Mouse (Mus musculus) CH12.LX (cell line): ENCODE measurements at regions not wholly inside any gene's neighbourhood (a gene's known extent, or its start where the extent isn't known, plus 50 kb on each side); places are given as distances from the start of the nearest gene placed in this dataset.

Experiments
- DNase-seq: peaks from one replicate; pipeline ENCODE4 v3.0.0-alpha.2; 2013; ENCODE audit errors: extremely low read depth
- H3K27ac ChIP-seq: 2 replicates; pipeline ENCODE4 v1.5.1; 2012; ENCODE audit warnings: low read depth, mild to moderate bottlenecking, control low read depth, moderate library complexity; ENCODE audit not compliant: insufficient read depth
- H3K27me3 ChIP-seq: replicated peaks from 2 replicates; pipeline ENCODE3; 2012; ENCODE audit warnings: inconsistent platforms
- H3K36me3 ChIP-seq, 2 experiments: replicated peaks in 1 of 2; 2 replicates each; pipeline versions ENCODE3 to v1.6.1; 2012; ENCODE audit warnings: inconsistent platforms in 1 of 2, low read length in 1 of 2, mild to moderate bottlenecking in 1 of 2, mixed read lengths in 1 of 2, moderate library complexity in 1 of 2; ENCODE audit not compliant: control insufficient read depth in 1 of 2, insufficient read depth in 1 of 2
- H3K4me1 ChIP-seq, 2 experiments: 2 replicates each; pipeline ENCODE4 v1.6.1; 2012; ENCODE audit warnings: inconsistent platforms in 1 of 2, moderate library complexity in 1 of 2; ENCODE audit not compliant: insufficient read depth in 2 of 2, control insufficient read depth in 1 of 2
- H3K4me2 ChIP-seq: 2 replicates; pipeline ENCODE4 v1.6.1; 2012; ENCODE audit warnings: low read depth, mild to moderate bottlenecking, control low read depth; ENCODE audit not compliant: poor library complexity, insufficient read depth, severe bottlenecking
- H3K4me3 ChIP-seq, 3 experiments: fragments of 150-350 bp in 1 of 3; sonication (generic) in 1 of 3; replicated peaks in 1 of 3; 2 replicates each; pipeline versions ENCODE3 to v1.5.1; 2011 to 2012; ENCODE audit warnings: low read depth in 2 of 3, low read length in 2 of 3, mild to moderate bottlenecking in 2 of 3, moderate library complexity in 2 of 3, control low read depth in 1 of 3, improper control_type of control experiment in 1 of 3, inconsistent platforms in 1 of 3, mixed read lengths in 1 of 3; ENCODE audit not compliant: poor library complexity in 1 of 3
- H3K79me2 ChIP-seq: replicated peaks from 2 replicates; pipeline ENCODE4 v1.6.1; 2012; ENCODE audit warnings: mild to moderate bottlenecking, moderate library complexity; ENCODE audit not compliant: control insufficient read depth, poor library complexity, insufficient read depth, severe bottlenecking; ENCODE audit errors: extremely low read depth
- H3K9ac ChIP-seq: 2 replicates; pipeline ENCODE4 v1.6.1; 2012; ENCODE audit warnings: low read depth, mild to moderate bottlenecking, control low read depth, moderate library complexity; ENCODE audit not compliant: insufficient read depth
- H3K9me3 ChIP-seq: replicated peaks from 2 replicates; pipeline ENCODE3; 2012; ENCODE audit warnings: low read length, inconsistent platforms, mixed read lengths
- BHLHE40 ChIP-seq: IDR thresholded peaks from 2 replicates; pipeline ENCODE4 v1.6.1; 2011; ENCODE audit warnings: mild to moderate bottlenecking, low read depth, low read length, improper control_type of control experiment
- CHD2 ChIP-seq: IDR thresholded peaks from 2 replicates; pipeline ENCODE4 v1.6.1; 2011; ENCODE audit warnings: low read length, improper control_type of control experiment
- CTCF ChIP-seq, 2 experiments: IDR thresholded peaks in 1 of 2; conservative IDR thresholded peaks in 1 of 2; 2 replicates each; pipeline ENCODE4 v1.5.1; 2011 to 2012; ENCODE audit warnings: low read depth in 2 of 2, low read length in 2 of 2, improper control_type of control experiment in 1 of 2, inconsistent platforms in 1 of 2, mild to moderate bottlenecking in 1 of 2, moderate library complexity in 1 of 2
- E2F4 ChIP-seq: IDR thresholded peaks from 2 replicates; pipeline ENCODE4 v1.6.1; 2011; ENCODE audit warnings: low read depth, low read length, improper control_type of control experiment; ENCODE audit not compliant: insufficient replicate concordance
- ELF1 ChIP-seq: IDR thresholded peaks from 2 replicates; pipeline ENCODE4 v1.6.1; 2014; ENCODE audit warnings: low read depth, mild to moderate bottlenecking, inconsistent platforms, low read length, improper control_type of control experiment
- EP300 ChIP-seq: IDR thresholded peaks from 2 replicates; pipeline ENCODE4 v1.6.1; 2011; ENCODE audit warnings: low read length, improper control_type of control experiment
- ETS1 ChIP-seq: conservative IDR thresholded peaks from 2 replicates; pipeline ENCODE4 v1.6.1; 2012; ENCODE audit warnings: low read depth, mild to moderate bottlenecking, inconsistent platforms, low read length, improper control_type of control experiment, moderate library complexity
- GABPA ChIP-seq: IDR thresholded peaks from 2 replicates; pipeline ENCODE4 v1.6.1; 2012; ENCODE audit warnings: low read depth, low read length, improper control_type of control experiment, inconsistent platforms; ENCODE audit not compliant: insufficient replicate concordance
- HCFC1 ChIP-seq: IDR thresholded peaks from 2 replicates; pipeline ENCODE4 v1.6.1; 2012; ENCODE audit warnings: low read depth, mild to moderate bottlenecking, inconsistent platforms, low read length, improper control_type of control experiment
- IRF4 ChIP-seq: IDR thresholded peaks from 2 replicates; pipeline ENCODE4 v1.6.1; 2014; ENCODE audit warnings: low read depth, mild to moderate bottlenecking, inconsistent platforms, low read length, improper control_type of control experiment
- JUND ChIP-seq: conservative IDR thresholded peaks from 2 replicates; pipeline ENCODE4 v1.6.1; 2011; ENCODE audit warnings: low read depth, low read length, improper control_type of control experiment
- KAT2A ChIP-seq: IDR thresholded peaks from 2 replicates; pipeline ENCODE4 v1.6.1; 2012; ENCODE audit warnings: low read length, improper control_type of control experiment, inconsistent platforms; ENCODE audit not compliant: insufficient replicate concordance
- MAX ChIP-seq: IDR thresholded peaks from 2 replicates; pipeline ENCODE4 v1.6.1; 2011; ENCODE audit warnings: low read length, improper control_type of control experiment
- MAZ ChIP-seq: IDR thresholded peaks from 2 replicates; pipeline ENCODE4 v1.6.1; 2012; ENCODE audit warnings: low read depth, mild to moderate bottlenecking, inconsistent platforms, low read length, improper control_type of control experiment, moderate library complexity
- MEF2A ChIP-seq: IDR thresholded peaks from 2 replicates; pipeline ENCODE4 v1.6.1; 2014; ENCODE audit warnings: low read depth, mild to moderate bottlenecking, inconsistent platforms, low read length, improper control_type of control experiment, borderline replicate concordance
- NRF1 ChIP-seq: IDR thresholded peaks from 2 replicates; pipeline ENCODE4 v1.6.1; 2014; ENCODE audit warnings: low read depth, mild to moderate bottlenecking, inconsistent platforms, low read length, improper control_type of control experiment, moderate library complexity
- PAX5 ChIP-seq: IDR thresholded peaks from 2 replicates; pipeline ENCODE4 v1.6.1; 2012; ENCODE audit warnings: low read length, inconsistent platforms, mixed read lengths
- POLR2AphosphoS2 ChIP-seq: IDR thresholded peaks from 2 replicates; pipeline ENCODE4 v1.6.1; 2011; ENCODE audit warnings: low read depth, low read length, improper control_type of control experiment
- RCOR1 ChIP-seq: conservative IDR thresholded peaks from 2 replicates; pipeline ENCODE4 v1.6.1; 2012; ENCODE audit warnings: low read depth, mild to moderate bottlenecking, inconsistent platforms, low read length, improper control_type of control experiment
- SIN3A ChIP-seq: IDR thresholded peaks from 2 replicates; pipeline ENCODE4 v1.6.1; 2012; ENCODE audit warnings: low read length, improper control_type of control experiment, inconsistent platforms
- SMC3 ChIP-seq: IDR thresholded peaks from 2 replicates; pipeline ENCODE4 v1.6.1; 2011; ENCODE audit warnings: low read depth, low read length, improper control_type of control experiment
- TCF12 ChIP-seq: IDR thresholded peaks from 2 replicates; pipeline ENCODE4 v1.6.1; 2014; ENCODE audit warnings: low read depth, mild to moderate bottlenecking, inconsistent platforms, low read length, improper control_type of control experiment
- ZC3H11A ChIP-seq: IDR thresholded peaks from 2 replicates; pipeline ENCODE4 v1.6.1; 2012; ENCODE audit warnings: low read depth, mild to moderate bottlenecking, inconsistent platforms, low read length, improper control_type of control experiment
- ZNF384 ChIP-seq: IDR thresholded peaks from 2 replicates; pipeline ENCODE4 v1.6.1; 2012; ENCODE audit warnings: low read depth, low read length, improper control_type of control experiment, inconsistent platforms
- dilution Hi-C: fragments of 300-500 bp; cut with MboI; formaldehyde crosslinking; loops from 2 replicates; pipeline ENCODE4 v1.14.3; 2020; ENCODE audit warnings: low sequenced_read_pairs; ENCODE audit not compliant: extremely low pct_unique_long_range_greater_than_20kb, extremely low pct_ligation_motif_present
- in situ Hi-C: fragments of 300-500 bp; cut with MboI; formaldehyde crosslinking; loops from 3 replicates; pipeline ENCODE4 v1.14.3; 2019; ENCODE audit warnings: low sequenced_read_pairs, low pct_ligation_motif_present, low pct_unique_long_range_greater_than_20kb, mixed read lengths

GRCm38 (mm10) chr7:116606255-116606654, 102.1 kb downstream of the Nucb2 start:
- Histone ChIP-seq H3K4me3 (no peak overlapping the region), H3K27ac (no peak overlapping the region), H3K9ac (no peak overlapping the region), H3K4me1 (peaks cover 9 to 25% of the 10 kb centered on the region in 2 experiments), H3K79me2 (no peaks in the 10 kb centered on the region), H3K4me2 (no peak overlapping the region)
- DNase-seq = no peak
- TF ChIP-seq EP300 (no peak), IRF4 (no peak), SIN3A (no peak), GABPA (no peak), ETS1 (no peak), ELF1 (no peak)
- TF ChIP-seq, all 38 proteins: peak for 0
- no peaks in the 10 kb centered on the region for H3K27me3 ChIP-seq
- H3K9me3 ChIP-seq = no peaks in the 10 kb centered on the region
- dilution Hi-C loops (no loop called here), in situ Hi-C loops (loop anchor here (5.0 to 25.0 kb wide), 5 partner anchors 74 to 469 kb away; partner anchors contain the start of gene Rps13)
- H3K36me3 ChIP-seq = no peaks in the 10 kb centered on the region

GRCm38 (mm10) chr7:116606751-116607483, 102.7 kb downstream of the Nucb2 start:
- H3K4me1 ChIP-seq = peaks cover 9 to 29% of the 10 kb centered on the region in 2 experiments
- H3K79me2 ChIP-seq = no peaks in the 10 kb centered on the region
- no peak overlapping the region for H3K9ac ChIP-seq
- no peak overlapping the region for H3K4me2 ChIP-seq
- H3K9me3 ChIP-seq = no peaks in the 10 kb centered on the region
- no peak overlapping the region for H3K4me3 ChIP-seq
- dilution Hi-C loops (no loop called here), in situ Hi-C loops (loop anchor here (5.0 to 25.0 kb wide), 5 partner anchors 75 to 470 kb away; partner anchors contain the start of gene Rps13)
- no peaks in the 10 kb centered on the region for H3K36me3 ChIP-seq
- TF ChIP-seq HCFC1 (no peak), ZC3H11A (no peak), BHLHE40 (no peak), KAT2A (no peak), IRF4 (no peak), PAX5 (no peak), E2F4 (no peak), RCOR1 (no peak), CHD2 (no peak), MEF2A (no peak), ZNF384 (no peak), JUND (no peak), MAX (no peak), POLR2AphosphoS2 (no peak), MAZ (no peak), CTCF (conservative IDR thresholded peaks at IDR 0.05 in 1 of 2, IDR thresholded peaks at IDR 0.05 in 1 of 2; ENCODE audit: low read depth in 2 of 2, low read length in 2 of 2) (no peak), TCF12 (no peak), SMC3 (no peak), NRF1 (no peak)
- no peaks in the 10 kb centered on the region for H3K27me3 ChIP-seq
- H3K27ac ChIP-seq = no peak overlapping the region
- no peak for DNase-seq
